Mouse (Mus musculus) heart, postnatal 0 days (tissue): ENCODE measurements around the gene Elfn2.

Source experiments
- CTCF ChIP-seq: IDR thresholded peaks from 2 replicates; pipeline ENCODE4 v1.5.1; 2016; ENCODE audit warnings: antibody characterized with exemption, control low read depth, low read depth
- EP300 ChIP-seq: IDR thresholded peaks from 2 replicates; pipeline ENCODE4 v1.6.1; 2016; ENCODE audit warnings: antibody characterized with exemption, low read depth

- TF ChIP-seq CTCF = no peak
- no peak for TF ChIP-seq EP300
These were observed 26.1 kb downstream of the Elfn2 start for GRCm38 (mm10) chr15:78692505-78692904.
